Mouse (Mus musculus) liver, adult 2 months (tissue): Measurements from ENCODE around the gene Maz. TPM values are rescaled to one million over a fixed set of nuclear protein-coding genes. Genes with fewer than 3 reads are reported as not detected.

Experiments
- DNase-seq: peaks from one replicate; pipeline ENCODE4 v3.0.0-alpha.2; 2011; ENCODE audit warnings: low read depth, low spot score; ENCODE audit errors: extremely low read depth
- H3K27ac ChIP-seq: fragments of 200-500 bp; replicated peaks from 2 replicates; pipeline ENCODE4 v1.5.1; 2012; ENCODE audit warnings: low read depth, mild to moderate bottlenecking, control low read depth, inconsistent platforms, low read length; ENCODE audit not compliant: insufficient read depth
- H3K27me3 ChIP-seq: fragments of 200-500 bp; 2 replicates; pipeline ENCODE4 v1.6.1; 2012; ENCODE audit warnings: mild to moderate bottlenecking, moderate library complexity, low read length, inconsistent platforms; ENCODE audit not compliant: control insufficient read depth, insufficient read depth
- H3K36me3 ChIP-seq: fragments of 200-500 bp; 2 replicates; pipeline ENCODE4 v1.6.1; 2012; ENCODE audit warnings: low read length, inconsistent platforms; ENCODE audit not compliant: control insufficient read depth, insufficient read depth
- H3K4me1 ChIP-seq: fragments of 200-500 bp; 2 replicates; pipeline ENCODE4 v1.6.1; 2011; ENCODE audit warnings: low read length; ENCODE audit not compliant: control insufficient read depth, insufficient read depth
- H3K4me3 ChIP-seq: fragments of 200-500 bp; 2 replicates; pipeline ENCODE4 v1.5.1; 2011; ENCODE audit warnings: low read depth, mild to moderate bottlenecking, control low read depth, low read length, moderate library complexity; ENCODE audit not compliant: insufficient read depth
- H3K79me2 ChIP-seq: fragments of 200-500 bp; 2 replicates; pipeline ENCODE4 v1.6.1; 2012; ENCODE audit warnings: inconsistent platforms, mild to moderate bottlenecking, low read length, moderate library complexity; ENCODE audit not compliant: control insufficient read depth, insufficient read depth
- H3K9ac ChIP-seq: fragments of 200-500 bp; 2 replicates; pipeline ENCODE4 v1.6.1; 2012; ENCODE audit warnings: low read depth, mild to moderate bottlenecking, control low read depth, inconsistent platforms, low read length
- CTCF ChIP-seq: fragments of 200-500 bp; IDR thresholded peaks from 2 replicates; pipeline ENCODE4 v1.5.1; 2011; ENCODE audit warnings: low read depth, low read length, control low read depth
- POLR2A ChIP-seq: fragments of 200-500 bp; IDR thresholded peaks from 2 replicates; pipeline ENCODE4 v1.6.1; 2011; ENCODE audit warnings: low read length, control low read depth; ENCODE audit not compliant: insufficient read depth; ENCODE audit errors: extremely low read depth
- WGBS: fragments of 180-500 bp; shearing (Covaris S2); methylation state at CpG from one replicate; pipeline ENCODE4 v1.1.7; 2018; 5-methylcytosine and 5-hydroxymethylcytosine counted together
- polyA plus RNA-seq: library from polyadenylated mRNA; depleted of rRNA; stranded (reverse); fragments of >200 nt; gene quantifications from 2 replicates; pipeline ENCODE4 v1.2.3, GENCODE M21; 2012; rRNA removed
- total RNA-seq: library from RNA; depleted of rRNA; stranded (reverse); fragments of >200 nt; gene quantifications from 2 replicates; pipeline ENCODE4 v1.2.3, GENCODE M21; 2014; rRNA removed

Gene Maz
- total RNA-seq (8.9 and 16.4 TPM in 2 replicates), polyA plus RNA-seq (74.6 and 81.9 TPM in 2 replicates)

DNA sequence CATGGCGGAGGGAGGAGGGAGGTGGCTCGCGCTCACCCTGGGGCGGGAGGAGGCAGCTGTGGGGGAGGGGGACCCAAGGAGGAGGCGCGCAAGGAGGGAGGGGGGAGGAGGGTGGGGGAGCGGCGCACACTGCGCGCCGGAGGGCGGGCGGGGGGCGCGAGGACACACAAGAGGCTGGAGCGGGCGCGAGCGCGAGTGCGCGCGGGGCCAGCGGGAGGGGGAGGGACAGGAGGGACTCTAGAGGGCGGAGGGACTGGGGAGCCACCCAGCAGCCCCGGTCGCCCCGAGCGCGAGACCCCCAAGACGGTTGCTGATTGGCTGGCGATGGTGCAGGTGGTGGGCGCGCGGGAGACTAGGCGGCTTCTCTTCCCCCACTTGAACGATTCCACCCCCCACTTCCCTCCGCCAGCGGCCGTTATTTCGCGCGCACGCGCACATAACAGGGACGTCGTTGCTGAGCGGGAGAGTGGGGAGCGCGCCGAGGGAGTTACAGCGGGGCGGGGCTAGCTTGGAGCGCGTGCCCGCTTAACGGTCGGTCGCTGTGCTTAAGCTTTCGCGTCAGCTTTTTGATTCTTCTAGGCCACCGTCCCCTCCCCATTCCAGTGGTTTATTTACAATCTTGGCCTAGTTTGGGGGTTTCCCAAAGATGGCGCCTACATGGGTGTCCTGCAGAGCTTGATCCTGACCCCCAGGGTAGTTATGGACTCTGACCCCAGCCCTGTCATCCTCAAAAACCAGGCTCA, at the start of gene Maz:
Gene Maz (minus strand): TSS at position 54 of the 743 bp plus-strand sequence.
- WGBS = under 1% methylated on average over 59 of the region's 63 CpGs
- Histone ChIP-seq H3K36me3 (no peaks in the 10 kb centered on the region; the same call in 1 of the 2 replicates), H3K4me1 (peaks cover 11% of the 10 kb centered on the region), H3K9ac (peak within 1 kb of the TSS; percentile 85), H3K27ac (peak within 1 kb of the TSS; percentile 90), H3K27me3 (no peaks in the 10 kb centered on the region), H3K4me3 (peak within 1 kb of the TSS; percentile 71), H3K79me2 (no peaks in the 10 kb centered on the region)
- TF ChIP-seq CTCF (no peak), POLR2A (0 out of 2 replicates have a peak, but pooled peaks have one; percentile 22)
- peak; percentile 96 for DNase-seq

GRCm38 (mm10) chr7:127076188-127076587, 49.4 kb upstream of the Maz start:
- 96% methylated on average over 5 of the region's 5 CpGs for WGBS

GRCm38 (mm10) chr7:127073221-127073620, 46.4 kb upstream of the Maz start:
- Histone ChIP-seq H3K4me1 (no peaks in the 10 kb centered on the region), H3K27me3 (no peaks in the 10 kb centered on the region), H3K79me2 (no peaks in the 10 kb centered on the region), H3K4me3 (no peak overlapping the region), H3K36me3 (no peaks in the 10 kb centered on the region), H3K9ac (no peak overlapping the region), H3K27ac (no peak overlapping the region)
- TF ChIP-seq POLR2A = no peak
- 94% methylated on average over 4 of the region's 4 CpGs for WGBS
- no peak for DNase-seq

More at GRCm38 (mm10) chr7:127076188-127076587, 49.4 kb upstream of the Maz start:
- H3K4me1 ChIP-seq = no peaks in the 10 kb centered on the region
- no peak for DNase-seq
- no peaks in the 10 kb centered on the region for H3K27me3 ChIP-seq
- TF ChIP-seq POLR2A (no peak), CTCF (no peak)
- no peaks in the 10 kb centered on the region for H3K36me3 ChIP-seq
- no peak overlapping the region for H3K9ac ChIP-seq
- H3K79me2 ChIP-seq = no peaks in the 10 kb centered on the region
- H3K27ac ChIP-seq = no peak overlapping the region
- H3K4me3 ChIP-seq = no peak overlapping the region

- H3K36me3 ChIP-seq = no peaks in the 10 kb centered on the region
- no peak for DNase-seq
- TF ChIP-seq CTCF = no peak
- no peak for TF ChIP-seq POLR2A
- H3K27me3 ChIP-seq = no peaks in the 10 kb centered on the region
- no peak overlapping the region for H3K9ac ChIP-seq
- WGBS = 82% methylated on average over 4 of the region's 4 CpGs
- H3K4me3 ChIP-seq = no peak overlapping the region
- H3K79me2 ChIP-seq = no peaks in the 10 kb centered on the region
- no peak overlapping the region for H3K27ac ChIP-seq
- no peaks in the 10 kb centered on the region for H3K4me1 ChIP-seq
Measured at GRCm38 (mm10) chr7:127070871-127071413, 44.1 kb upstream of the Maz start.

DNA sequence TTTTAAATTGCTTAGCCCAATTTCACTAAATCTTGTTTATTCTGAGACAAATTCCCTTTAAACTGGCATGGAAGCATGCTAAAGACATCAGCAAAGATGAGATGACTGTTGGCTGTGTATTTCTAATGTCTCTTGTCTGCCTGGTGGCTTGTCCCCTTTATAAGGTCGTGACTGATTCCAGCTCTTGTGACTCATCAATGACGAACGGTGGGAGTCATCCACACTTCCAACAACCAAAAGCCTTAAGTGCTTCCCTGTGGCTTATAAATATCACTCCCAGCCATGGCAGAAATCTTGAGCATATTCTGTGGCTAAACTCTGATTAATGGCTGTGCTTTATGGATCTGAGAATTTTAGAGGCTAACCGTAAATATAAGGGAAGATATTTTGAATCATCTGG, 39.5 kb upstream of the Maz start:
- TF ChIP-seq CTCF (no peak), POLR2A (no peak)
- WGBS = 78% methylated on average over 4 of the region's 4 CpGs
- DNase-seq = no peak
- H3K79me2 ChIP-seq = no peaks in the 10 kb centered on the region
- H3K36me3 ChIP-seq = no peaks in the 10 kb centered on the region
- H3K4me3 ChIP-seq = no peak overlapping the region
- no peaks in the 10 kb centered on the region for H3K27me3 ChIP-seq
- peaks cover 5% of the 10 kb centered on the region for H3K4me1 ChIP-seq
- H3K9ac ChIP-seq = no peak overlapping the region
- H3K27ac ChIP-seq = no peak overlapping the region

GRCm38 (mm10) chr7:127065538-127065937, 38.7 kb upstream of the Maz start:
- 87% methylated on average over 6 of the region's 6 CpGs for WGBS
- Histone ChIP-seq H3K36me3 (no peaks in the 10 kb centered on the region), H3K27ac (no peak overlapping the region), H3K27me3 (no peaks in the 10 kb centered on the region), H3K9ac (no peak overlapping the region), H3K79me2 (no peaks in the 10 kb centered on the region), H3K4me1 (peaks cover 6% of the 10 kb centered on the region), H3K4me3 (no peak overlapping the region)
- TF ChIP-seq CTCF = 0 out of 2 replicates have a peak, but pooled peaks have one; percentile 1
- TF ChIP-seq POLR2A = no peak
- DNase-seq = no peak
